Mouse (Mus musculus) heart, postnatal 0 days (tissue): Measurements from ENCODE around the gene Grwd1. TPM values are rescaled to one million over a fixed set of nuclear protein-coding genes. Genes with fewer than 3 reads are reported as not detected.
A peak's percentile ranks its signal among the peaks of the same experiment; 100 is the strongest.

Experiments used
- ATAC-seq: fragments of 200-750 bp; cut with Nextera tagmentation; 2 replicates; pipeline ENCODE4 v1.8.0; 2017; ENCODE audit warnings: low read depth, moderate number of reproducible peaks, moderate library complexity; ENCODE audit not compliant: insufficient read depth
- DNase-seq: peaks from one replicate; pipeline ENCODE4 v3.0.0-alpha.2; 2016; ENCODE audit warnings: low spot score
- H3K27ac ChIP-seq: fragments of 300-500 bp; sonication (generic); 2 replicates; pipeline ENCODE4 v1.5.1; 2014; ENCODE audit warnings: low read depth, mild to moderate bottlenecking
- H3K27me3 ChIP-seq: fragments of 300-500 bp; sonication (generic); 2 replicates; pipeline ENCODE4 v1.6.1; 2014; ENCODE audit warnings: low read length, mixed read lengths; ENCODE audit not compliant: control insufficient read depth, insufficient read depth
- H3K36me3 ChIP-seq: fragments of 300-500 bp; sonication (generic); replicated peaks from 2 replicates; pipeline ENCODE4 v1.6.1; 2014; ENCODE audit warnings: low read length, mixed read lengths; ENCODE audit not compliant: control insufficient read depth, insufficient read depth
- H3K4me1 ChIP-seq: fragments of 300-500 bp; sonication (generic); 2 replicates; pipeline ENCODE4 v1.6.1; 2014; ENCODE audit warnings: antibody characterized with exemption; ENCODE audit not compliant: control insufficient read depth, insufficient read depth
- H3K4me2 ChIP-seq: fragments of 300-500 bp; sonication (generic); 2 replicates; pipeline ENCODE4 v1.6.1; 2014; ENCODE audit warnings: low read depth, mild to moderate bottlenecking, low read length, moderate library complexity
- H3K4me3 ChIP-seq: fragments of 300-500 bp; sonication (generic); 2 replicates; pipeline ENCODE4 v1.5.1; 2014; ENCODE audit warnings: low read depth, low read length
- H3K9ac ChIP-seq: fragments of 300-500 bp; sonication (generic); replicated peaks from 2 replicates; pipeline ENCODE4 v1.6.1; 2014; ENCODE audit warnings: low read depth, low read length, mixed read lengths
- H3K9me3 ChIP-seq: fragments of 300-500 bp; sonication (generic); replicated peaks from 2 replicates; pipeline ENCODE4 v1.6.1; 2016; ENCODE audit warnings: low read length; ENCODE audit not compliant: control insufficient read depth
- CTCF ChIP-seq: IDR thresholded peaks from 2 replicates; pipeline ENCODE4 v1.5.1; 2016; ENCODE audit warnings: antibody characterized with exemption, control low read depth, low read depth
- EP300 ChIP-seq: IDR thresholded peaks from 2 replicates; pipeline ENCODE4 v1.6.1; 2016; ENCODE audit warnings: antibody characterized with exemption, low read depth
- WGBS: fragments of 180-500 bp; shearing (Covaris S2); extraction: QIAGEN DNeasy Blood & Tissue Kit; methylation state at CpG from one replicate; pipeline ENCODE4 v1.1.7; 2014; 5-methylcytosine and 5-hydroxymethylcytosine counted together
- polyA plus RNA-seq: library from polyadenylated mRNA; unstranded; fragments of >200 nt; fragmentation: Nextera tagmentation; extraction: Ambion mirVana; gene quantifications from 2 replicates; pipeline ENCODE4 v1.2.1, GENCODE M21; 2015
- total RNA-seq: library from RNA; depleted of rRNA; stranded (reverse); fragments of >200 nt; gene quantifications from 2 replicates; pipeline ENCODE4 v1.2.3, GENCODE M21; 2014; ENCODE audit warnings: low replicate concordance

The Grwd1 gene
- total and polyA plus RNA-seq, 2 experiments from 2014 or later = 22.7 to 26.7 TPM

GRCm38 (mm10) chr7:45865925-45866910 is 35.5 kb upstream of the Grwd1 start:
- peaks cover 14% of the 10 kb centered on the region for H3K4me1 ChIP-seq
- H3K4me3 ChIP-seq = peak overlapping the region; percentile 68
- no peak for TF ChIP-seq CTCF
- TF ChIP-seq EP300 = no peak
- peaks cover 43% of the 10 kb centered on the region for H3K27me3 ChIP-seq
- H3K36me3 ChIP-seq = no peaks in the 10 kb centered on the region
- no peaks in the 10 kb centered on the region for H3K9me3 ChIP-seq
- peak overlapping the region; percentile 82 for H3K9ac ChIP-seq
- 1% methylated on average over 111 of the region's 117 CpGs for WGBS
- H3K4me2 ChIP-seq = peak overlapping the region; percentile 96
- DNase-seq (peak; percentile 85), ATAC-seq (peak; percentile 84)
- peak overlapping the region; percentile 78 for H3K27ac ChIP-seq

- Histone ChIP-seq H3K27ac (no peak overlapping the region), H3K27me3 (peaks cover 39% of the 10 kb centered on the region), H3K36me3 (no peaks in the 10 kb centered on the region), H3K9ac (no peak overlapping the region), H3K4me3 (no peak overlapping the region), H3K4me2 (no peak overlapping the region), H3K4me1 (peaks cover 5% of the 10 kb centered on the region; the same call in 1 of the 2 replicates), H3K9me3 (no peaks in the 10 kb centered on the region)
- no peak for ATAC-seq
- 43% methylated on average over 3 of the region's 3 CpGs for WGBS
- TF ChIP-seq EP300 (no peak), CTCF (no peak)
- no peak for DNase-seq
Observed at GRCm38 (mm10) chr7:45864435-45864834, 33.7 kb upstream of the Grwd1 start.

GRCm38 (mm10) chr7:45862804-45863203 is 32.1 kb upstream of the Grwd1 start:
- 88% methylated on average over 7 of the region's 7 CpGs for WGBS
- Histone ChIP-seq H3K9me3 (no peaks in the 10 kb centered on the region), H3K9ac (no peak overlapping the region), H3K27me3 (peaks cover 40% of the 10 kb centered on the region), H3K36me3 (no peaks in the 10 kb centered on the region), H3K27ac (no peak overlapping the region), H3K4me1 (no peaks in the 10 kb centered on the region), H3K4me2 (no peak overlapping the region), H3K4me3 (no peak overlapping the region)
- DNase-seq = no peak
- TF ChIP-seq CTCF = no peak
- TF ChIP-seq EP300 = no peak
- no peak for ATAC-seq

- DNase-seq (no peak), ATAC-seq (no peak)
- no peak for TF ChIP-seq EP300
- TF ChIP-seq CTCF = no peak
- no peak overlapping the region for H3K4me2 ChIP-seq
- H3K4me3 ChIP-seq = no peak overlapping the region
- WGBS = 54% methylated on average over 4 of the region's 4 CpGs
- H3K27ac ChIP-seq = no peak overlapping the region
- no peak overlapping the region for H3K9ac ChIP-seq
- no peaks in the 10 kb centered on the region for H3K9me3 ChIP-seq
- H3K36me3 ChIP-seq = no peaks in the 10 kb centered on the region
- H3K27me3 ChIP-seq = peaks cover 51% of the 10 kb centered on the region
- H3K4me1 ChIP-seq = peaks cover 5% of the 10 kb centered on the region; the same call in 1 of the 2 replicates
Observed at GRCm38 (mm10) chr7:45859008-45859407, 28.3 kb upstream of the Grwd1 start.

GRCm38 (mm10) chr7:45856950-45857901 is 26.5 kb upstream of the Grwd1 start:
- no peaks in the 10 kb centered on the region for H3K9me3 ChIP-seq
- WGBS = 3% methylated on average over 30 of the region's 30 CpGs
- peak overlapping the region; percentile 65 for H3K4me2 ChIP-seq
- DNase-seq = no peak
- H3K4me3 ChIP-seq = peak overlapping the region; percentile 40
- no peak for TF ChIP-seq EP300
- H3K27me3 ChIP-seq = peaks cover 50% of the 10 kb centered on the region
- no peaks in the 10 kb centered on the region for H3K36me3 ChIP-seq
- peak overlapping the region; percentile 30; the same call in 1 of the 2 replicates for H3K9ac ChIP-seq
- H3K4me1 ChIP-seq = peaks cover 5% of the 10 kb centered on the region; the same call in 1 of the 2 replicates
- ATAC-seq = 0 out of 2 replicates have a peak, but pooled peaks have one; percentile 44
- no peak overlapping the region for H3K27ac ChIP-seq
